Mouse (Mus musculus) fat pad, adult 2 months (tissue): ENCODE results near the gene Mxra7.

Experiments
- DNase-seq: peaks from one replicate; pipeline ENCODE4 v3.0.0-alpha.2; 2011; ENCODE audit warnings: low read depth, low spot score; ENCODE audit errors: extremely low read depth

Gene Mxra7

DNA sequence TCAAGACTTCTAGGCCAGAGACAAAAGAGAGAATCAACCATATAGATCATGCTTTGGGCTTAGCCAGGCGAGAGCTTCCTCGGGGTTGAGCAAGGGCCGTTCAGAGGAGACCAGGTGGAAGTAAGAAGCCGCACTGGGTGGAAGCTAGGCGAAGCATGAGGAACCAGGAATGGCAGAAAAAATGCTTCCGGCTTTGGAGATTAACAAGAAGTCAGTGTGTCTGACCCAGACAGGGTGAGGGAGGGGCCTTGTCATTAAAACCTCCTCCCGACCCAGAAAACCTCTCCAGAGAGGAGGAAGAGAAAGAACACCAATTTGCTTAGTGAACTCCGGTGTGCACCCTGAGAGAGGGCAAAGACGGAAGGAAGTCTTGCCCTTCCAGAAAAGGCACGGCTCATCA is 43.6 kb downstream of the Mxra7 start:
- DNase-seq: no peak

DNA sequence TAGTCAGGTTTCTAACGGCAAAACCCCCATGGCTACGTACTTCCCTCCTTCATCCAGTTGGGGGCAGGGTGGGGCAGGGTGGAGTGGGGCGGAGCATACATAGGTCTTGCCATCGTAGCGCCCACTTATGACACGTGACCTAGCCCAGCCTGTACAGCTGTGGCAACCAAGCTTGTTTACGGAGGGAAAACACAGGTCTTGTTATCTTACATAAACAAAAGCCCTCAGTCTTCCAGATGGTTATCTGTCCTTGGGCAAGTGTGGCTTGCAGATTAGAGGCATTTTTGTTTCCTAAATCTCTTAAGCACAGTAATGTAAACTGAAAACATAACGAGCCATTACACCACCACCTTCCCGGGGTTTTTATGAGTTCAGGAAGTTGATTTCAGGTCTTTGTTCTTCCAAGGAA is 45.1 kb downstream of the Mxra7 start:
- no peak for DNase-seq

DNA sequence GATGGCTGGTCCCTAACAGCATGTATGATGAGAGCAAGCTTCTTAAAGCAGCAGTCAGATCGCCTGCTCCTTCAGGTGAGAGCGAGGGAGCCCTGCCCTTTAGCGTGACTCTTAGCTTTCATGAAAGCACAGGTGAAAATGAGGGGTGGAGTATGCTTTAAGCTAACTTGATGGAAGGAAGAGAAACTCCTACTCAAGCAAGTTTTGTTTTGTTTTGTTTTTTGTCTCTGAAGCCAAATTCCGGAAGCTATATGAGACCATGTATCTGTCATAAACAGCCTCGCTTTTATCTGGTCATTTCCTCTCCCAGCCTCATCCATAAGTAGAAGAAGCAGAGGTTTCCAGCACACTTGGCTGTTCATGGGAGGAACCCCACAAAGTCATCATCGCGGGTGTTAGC is 52.4 kb downstream of the Mxra7 start, which contains the start of gene St6galnac1:
TSS of gene St6galnac1 (minus strand) at position 101 of the 400 bp plus-strand sequence.
- no peak for DNase-seq

DNA sequence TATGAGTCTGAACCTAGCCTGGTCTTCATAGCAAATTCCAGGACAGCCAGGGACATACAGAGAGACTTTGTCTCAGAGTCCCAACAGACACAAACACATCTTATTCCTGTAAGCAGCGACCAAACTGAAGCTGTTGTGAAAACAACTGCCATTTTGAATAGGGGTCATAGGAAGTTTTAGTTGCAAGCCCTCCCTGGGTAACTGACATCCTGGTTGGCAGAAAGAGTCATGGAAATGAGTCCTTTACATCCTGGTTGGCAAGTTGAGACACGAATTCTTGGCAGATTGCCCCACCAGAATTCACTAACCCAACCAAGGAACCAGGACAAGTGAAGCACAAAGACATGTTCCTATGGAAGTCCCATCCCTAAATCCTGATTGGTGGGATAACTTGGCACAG is 54.6 kb downstream of the Mxra7 start:
- no peak for DNase-seq

DNA sequence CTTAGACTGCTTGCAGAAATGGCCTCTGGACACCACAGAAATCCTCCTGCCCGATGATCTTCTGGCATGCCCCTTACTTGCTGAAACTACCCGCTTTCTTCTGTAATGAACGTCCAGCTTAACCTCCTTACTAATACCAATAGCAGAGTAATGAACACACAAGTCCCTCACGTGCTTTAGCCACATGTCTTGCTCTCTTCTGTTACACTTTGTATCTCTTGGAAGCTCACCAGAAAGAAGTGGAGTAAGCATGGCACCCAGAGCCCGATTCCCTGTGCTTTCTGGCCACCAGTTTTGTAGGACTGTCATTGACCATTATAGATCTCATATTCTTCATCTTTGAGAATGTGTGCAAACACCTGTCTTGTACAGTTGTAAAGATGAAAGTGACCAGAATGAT is 58.0 kb downstream of the Mxra7 start:
- DNase-seq: no peak

DNA sequence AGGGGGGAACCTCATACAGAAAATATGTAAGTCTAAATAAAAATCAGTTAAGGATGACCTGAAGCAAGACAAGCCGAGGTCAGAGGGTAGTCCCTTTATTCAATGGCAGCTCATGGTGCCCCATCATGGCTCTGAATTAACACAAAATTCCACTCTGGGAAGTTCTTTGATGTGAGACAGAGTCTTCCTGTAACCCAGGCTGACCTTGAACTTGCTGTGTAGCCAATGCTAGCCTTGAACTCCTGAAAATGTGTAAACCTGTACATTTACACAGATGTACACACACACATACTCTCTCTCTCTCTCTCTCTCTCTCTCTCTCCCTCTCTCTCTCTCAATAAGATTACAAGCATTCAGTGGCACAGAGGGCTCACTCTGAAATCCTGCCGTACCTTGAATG is 62.9 kb downstream of the Mxra7 start:
- no peak for DNase-seq

DNA sequence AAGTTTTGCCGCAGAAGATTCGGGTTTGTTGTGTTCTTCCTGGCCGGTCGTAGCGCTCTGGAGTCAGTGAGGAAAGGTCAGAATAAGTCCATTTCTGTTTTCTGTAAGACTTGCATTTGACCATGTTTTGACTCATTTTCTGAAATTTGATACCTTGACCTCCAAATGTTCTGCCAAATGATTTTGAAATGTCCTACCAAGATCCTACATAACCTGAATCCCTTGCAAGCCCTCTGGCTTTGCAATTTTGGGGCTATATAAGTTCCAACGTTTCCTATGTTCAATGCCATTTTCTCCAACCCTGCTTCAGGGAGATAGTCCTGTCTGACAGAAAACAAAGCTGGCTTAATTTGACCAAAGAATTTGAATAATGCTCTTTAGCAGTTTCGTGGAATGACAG is 63.5 kb downstream of the Mxra7 start:
- DNase-seq: no peak

DNA sequence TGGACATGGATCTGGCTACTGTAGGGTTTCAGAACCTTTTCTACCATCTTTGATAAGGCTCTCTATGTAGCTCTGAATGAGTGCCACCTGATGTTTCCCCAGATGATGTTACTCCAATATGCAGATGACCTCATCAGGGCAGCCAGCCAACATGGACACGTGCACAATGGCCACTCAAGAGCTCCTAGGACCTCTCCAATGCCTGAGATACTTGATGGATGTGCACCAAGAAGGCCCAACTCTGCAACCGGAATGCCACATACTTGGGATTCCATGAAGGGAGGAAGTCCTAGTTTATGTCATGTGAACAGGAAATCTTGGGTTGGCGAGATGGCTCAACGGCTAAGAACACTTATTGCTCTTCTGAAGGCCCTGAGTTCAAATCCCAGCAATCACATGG is 72.7 kb downstream of the Mxra7 start:
- no peak for DNase-seq

DNA sequence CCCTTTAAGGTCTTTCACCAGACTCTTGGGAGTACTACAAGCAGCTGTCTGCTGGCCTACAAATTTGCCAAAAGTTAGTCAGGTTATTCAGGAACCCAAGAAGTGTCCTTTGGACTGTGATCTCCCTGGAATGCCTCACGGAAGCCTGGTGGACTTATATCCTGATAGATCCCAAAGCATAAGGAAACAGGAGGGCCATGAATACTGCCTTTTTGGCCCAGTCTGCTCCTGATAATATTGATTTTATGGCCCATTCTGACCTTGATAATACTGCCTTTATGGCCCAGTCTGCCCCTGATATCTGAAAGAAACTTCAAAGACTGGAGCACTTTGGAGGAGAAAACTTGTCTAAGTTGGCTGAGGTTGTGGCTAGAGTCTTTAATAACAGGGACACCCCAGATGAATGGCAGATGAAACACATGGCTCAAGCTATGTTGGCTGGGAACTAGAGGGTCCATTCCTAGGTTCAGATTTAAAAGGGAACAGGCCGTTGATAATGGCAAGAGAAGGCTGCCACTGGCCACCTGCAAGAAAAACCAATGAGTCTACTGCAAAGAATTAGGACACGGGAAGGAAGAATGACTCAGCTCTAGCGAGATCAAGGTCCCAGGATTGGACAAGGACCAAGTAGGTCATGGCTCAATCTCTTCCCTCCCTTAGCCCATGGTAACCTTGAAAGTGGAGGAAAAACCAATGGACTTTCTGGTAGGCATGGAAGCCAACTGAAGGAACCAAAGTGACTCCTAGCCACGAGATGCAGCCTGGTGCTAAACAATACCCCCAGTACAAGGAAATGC is 74.0 kb downstream of the Mxra7 start:
- no peak for DNase-seq
